Mouse (Mus musculus): ENCODE measurements around the gene Trio.

DNA sequence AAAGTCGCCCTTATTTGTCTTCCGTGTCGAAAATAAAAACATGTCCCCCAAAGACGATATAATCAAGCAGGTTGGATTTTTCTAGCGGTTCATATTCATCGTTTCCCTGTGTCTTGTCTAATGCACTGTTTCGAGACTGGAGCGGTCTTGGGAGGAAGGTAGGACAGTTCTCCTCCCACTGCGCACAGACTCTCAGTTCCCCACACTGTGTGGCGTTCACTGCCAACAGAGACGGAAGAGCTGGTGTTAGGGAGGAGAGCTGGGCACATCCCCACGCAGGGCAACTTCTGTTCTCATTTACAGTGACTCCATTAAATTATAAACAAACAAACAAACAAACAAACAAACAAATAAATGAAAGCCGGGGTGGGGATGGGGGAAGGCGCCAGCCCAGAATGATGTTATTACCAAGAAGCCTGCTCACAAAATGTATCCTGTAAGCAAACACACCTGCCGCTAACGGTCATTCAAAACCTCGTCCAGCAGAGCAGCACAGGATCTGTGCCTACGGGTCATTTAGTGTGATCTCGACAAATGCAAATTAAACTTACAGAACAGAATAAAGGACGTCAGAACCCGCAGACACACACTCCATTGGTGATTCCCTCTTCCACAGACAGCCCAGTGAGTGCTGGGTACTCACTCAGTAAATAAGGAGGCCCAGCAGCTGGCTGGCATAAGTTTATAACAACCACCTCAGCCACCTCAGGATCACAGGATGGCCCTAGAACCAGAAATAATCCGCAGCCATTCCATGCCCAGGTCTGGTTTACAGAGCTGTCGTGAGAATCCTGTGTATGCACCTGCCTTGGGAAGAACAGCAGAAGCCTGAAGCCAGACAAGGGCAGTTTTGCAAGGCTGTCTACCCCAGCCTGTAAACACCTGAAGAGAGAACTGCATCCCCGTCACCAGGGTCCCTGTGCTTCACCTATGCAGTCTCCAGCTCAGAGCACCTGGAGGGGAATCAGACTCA is 87.5 kb downstream of the Trio start:
- no peak for TF ChIP-seq POLR2A (IDR thresholded peaks at IDR 0.05; ENCODE audit: extremely low read depth, insufficient read depth, low read length)
- TF ChIP-seq CTCF (IDR thresholded peaks at IDR 0.05; ENCODE audit: extremely low read depth, insufficient read depth, low read length), result no peak
